Mouse (Mus musculus): ENCODE results near the gene Lrrc31. TPM values are rescaled to one million over a fixed set of nuclear protein-coding genes. Genes with fewer than 3 reads are reported as not detected.

The Lrrc31 gene
- polyA plus RNA-seq, 1 experiment, result not detected

DNA sequence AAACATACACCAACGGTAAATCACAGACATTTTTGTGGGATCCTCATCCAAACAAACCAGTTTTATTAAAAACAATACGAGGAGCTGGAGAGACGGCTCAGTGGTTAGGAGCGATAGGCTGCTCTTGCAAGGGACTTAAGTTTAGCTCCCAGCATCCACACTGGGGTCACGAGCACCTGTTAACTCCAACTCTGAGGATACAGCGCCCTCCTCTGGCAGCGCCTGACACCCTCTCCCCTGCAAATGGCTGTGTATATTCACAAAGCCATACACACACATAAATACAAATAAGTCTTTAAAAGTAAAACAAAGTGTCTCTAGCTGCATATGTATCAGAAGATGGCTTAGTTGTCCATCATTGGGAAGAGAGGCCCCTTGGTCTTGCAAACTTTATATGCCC lies 25.9 kb upstream of the Lrrc31 start:
- no peak overlapping the region for H3K27ac ChIP-seq (ENCODE audit: insufficient read depth, low read length)
- no peak overlapping the region for H3K4me3 ChIP-seq (replicated peaks; ENCODE audit: insufficient read depth, low read depth, low read length)
- no peaks in the 10 kb centered on the region for H3K4me1 ChIP-seq (ENCODE audit: control insufficient read depth, insufficient read depth, low read length)
- 89% methylated on average over 7 of the region's 7 CpGs for WGBS
- TF ChIP-seq POLR2A (IDR thresholded peaks at IDR 0.05; ENCODE audit: borderline replicate concordance, insufficient read depth, low read length) (no peak), CTCF (IDR thresholded peaks at IDR 0.05; ENCODE audit: borderline replicate concordance, insufficient read depth, low read depth, low read length) (no peak)
- H3K27me3 ChIP-seq (ENCODE audit: control insufficient read depth, insufficient read depth, low read length), result no peaks in the 10 kb centered on the region
- no peak for DNase-seq

GRCm38 (mm10) chr3:30724848-30725465 lies 25.3 kb upstream of the Lrrc31 start:
- no peak for DNase-seq
- H3K27me3 ChIP-seq (ENCODE audit: control insufficient read depth, insufficient read depth, low read length), result no peaks in the 10 kb centered on the region
- no peak overlapping the region for H3K4me3 ChIP-seq (replicated peaks; ENCODE audit: insufficient read depth, low read depth, low read length)
- no peaks in the 10 kb centered on the region for H3K4me1 ChIP-seq (ENCODE audit: control insufficient read depth, insufficient read depth, low read length)
- H3K27ac ChIP-seq (ENCODE audit: insufficient read depth, low read length), result no peak overlapping the region
- TF ChIP-seq CTCF (IDR thresholded peaks at IDR 0.05; ENCODE audit: borderline replicate concordance, insufficient read depth, low read depth, low read length), result no peak
- TF ChIP-seq POLR2A (IDR thresholded peaks at IDR 0.05; ENCODE audit: borderline replicate concordance, insufficient read depth, low read length), result no peak
- WGBS, result 75% methylated on average over 10 of the region's 10 CpGs

GRCm38 (mm10) chr3:30724105-30724824 lies 24.6 kb upstream of the Lrrc31 start:
- Histone ChIP-seq H3K27ac (ENCODE audit: insufficient read depth, low read length) (no peak overlapping the region), H3K4me3 (replicated peaks; ENCODE audit: insufficient read depth, low read depth, low read length) (no peak overlapping the region), H3K27me3 (ENCODE audit: control insufficient read depth, insufficient read depth, low read length) (no peaks in the 10 kb centered on the region), H3K4me1 (ENCODE audit: control insufficient read depth, insufficient read depth, low read length) (no peaks in the 10 kb centered on the region)
- WGBS, result 90% methylated on average over 10 of the region's 10 CpGs
- TF ChIP-seq CTCF (IDR thresholded peaks at IDR 0.05; ENCODE audit: borderline replicate concordance, insufficient read depth, low read depth, low read length) (no peak), POLR2A (IDR thresholded peaks at IDR 0.05; ENCODE audit: borderline replicate concordance, insufficient read depth, low read length) (no peak)
- DNase-seq, result no peak

- Histone ChIP-seq H3K27me3 (ENCODE audit: control insufficient read depth, insufficient read depth, low read length) (no peaks in the 10 kb centered on the region), H3K27ac (ENCODE audit: insufficient read depth, low read length) (no peak overlapping the region), H3K4me3 (replicated peaks; ENCODE audit: insufficient read depth, low read depth, low read length) (no peak overlapping the region), H3K4me1 (ENCODE audit: control insufficient read depth, insufficient read depth, low read length) (no peaks in the 10 kb centered on the region)
- WGBS, result 9% methylated on average over 5 of the region's 5 CpGs
- no peak for TF ChIP-seq POLR2A (IDR thresholded peaks at IDR 0.05; ENCODE audit: borderline replicate concordance, insufficient read depth, low read length)
- no peak for TF ChIP-seq CTCF (IDR thresholded peaks at IDR 0.05; ENCODE audit: borderline replicate concordance, insufficient read depth, low read depth, low read length)
- peak in 1 of 2 experiments; percentile 9 for DNase-seq
Observed at GRCm38 (mm10) chr3:30723179-30723578, 23.5 kb upstream of the Lrrc31 start.

DNA sequence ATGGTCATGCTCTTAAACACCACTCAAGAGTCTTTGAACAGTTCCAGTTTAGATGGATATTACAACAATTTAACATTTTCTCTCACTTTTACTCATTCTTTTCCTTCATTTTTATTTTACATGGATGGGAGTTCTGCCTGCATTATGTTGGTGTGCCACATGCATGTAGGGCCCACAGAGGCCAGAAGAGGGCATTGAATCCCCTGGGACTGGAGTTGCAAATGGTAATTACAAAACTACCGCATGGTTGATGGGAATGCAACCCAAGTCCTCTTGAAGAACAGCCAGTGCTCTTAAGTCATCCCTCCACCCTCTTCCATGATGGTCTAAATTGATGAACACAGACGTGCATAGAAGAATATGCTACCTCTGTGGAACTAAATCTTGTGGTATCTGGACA lies 22.8 kb upstream of the Lrrc31 start:
- no peaks in the 10 kb centered on the region for H3K27me3 ChIP-seq (ENCODE audit: control insufficient read depth, insufficient read depth, low read length)
- TF ChIP-seq POLR2A (IDR thresholded peaks at IDR 0.05; ENCODE audit: borderline replicate concordance, insufficient read depth, low read length) (no peak), CTCF (IDR thresholded peaks at IDR 0.05; ENCODE audit: borderline replicate concordance, insufficient read depth, low read depth, low read length) (no peak)
- no peaks in the 10 kb centered on the region for H3K4me1 ChIP-seq (ENCODE audit: control insufficient read depth, insufficient read depth, low read length)
- DNase-seq, result no peak
- WGBS, result 87% methylated on average over 2 of the region's 2 CpGs
- no peak overlapping the region for H3K4me3 ChIP-seq (replicated peaks; ENCODE audit: insufficient read depth, low read depth, low read length)
- H3K27ac ChIP-seq (ENCODE audit: insufficient read depth, low read length), result no peak overlapping the region

GRCm38 (mm10) chr3:30722036-30722435 lies 22.4 kb upstream of the Lrrc31 start:
- TF ChIP-seq CTCF (IDR thresholded peaks at IDR 0.05; ENCODE audit: borderline replicate concordance, insufficient read depth, low read depth, low read length) (no peak), POLR2A (IDR thresholded peaks at IDR 0.05; ENCODE audit: borderline replicate concordance, insufficient read depth, low read length) (no peak)
- H3K27me3 ChIP-seq (ENCODE audit: control insufficient read depth, insufficient read depth, low read length), result no peaks in the 10 kb centered on the region
- no peak overlapping the region for H3K4me3 ChIP-seq (replicated peaks; ENCODE audit: insufficient read depth, low read depth, low read length)
- no peaks in the 10 kb centered on the region for H3K4me1 ChIP-seq (ENCODE audit: control insufficient read depth, insufficient read depth, low read length)
- no peak overlapping the region for H3K27ac ChIP-seq (ENCODE audit: insufficient read depth, low read length)
- WGBS, result 84% methylated on average over 4 of the region's 4 CpGs
- DNase-seq, result no peak

DNA sequence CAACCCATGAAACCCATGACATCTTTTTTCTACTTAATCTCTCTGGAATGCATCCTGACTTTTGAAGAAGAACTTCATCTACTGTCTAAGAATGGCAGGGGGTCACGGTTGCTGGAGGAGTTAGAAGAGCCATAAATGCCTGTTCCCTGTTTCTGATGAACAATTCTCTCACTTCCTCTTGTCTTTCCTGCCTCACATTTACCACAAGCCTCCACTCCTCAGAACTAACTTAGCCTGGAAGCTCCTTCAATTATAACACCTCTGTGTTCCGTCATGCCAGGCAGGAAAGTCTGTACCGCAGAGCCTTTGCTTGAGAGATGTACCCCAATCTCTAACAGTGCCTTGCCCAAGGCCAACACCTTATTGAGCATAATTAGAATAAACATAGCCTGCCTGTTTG lies 19.0 kb upstream of the Lrrc31 start:
- Histone ChIP-seq H3K4me3 (replicated peaks; ENCODE audit: insufficient read depth, low read depth, low read length) (no peak overlapping the region), H3K4me1 (ENCODE audit: control insufficient read depth, insufficient read depth, low read length) (no peaks in the 10 kb centered on the region), H3K27me3 (ENCODE audit: control insufficient read depth, insufficient read depth, low read length) (no peaks in the 10 kb centered on the region), H3K27ac (ENCODE audit: insufficient read depth, low read length) (no peak overlapping the region)
- DNase-seq, result no peak
- WGBS, result 88% methylated on average over 3 of the region's 3 CpGs
- TF ChIP-seq POLR2A (IDR thresholded peaks at IDR 0.05; ENCODE audit: borderline replicate concordance, insufficient read depth, low read length) (no peak), CTCF (IDR thresholded peaks at IDR 0.05; ENCODE audit: borderline replicate concordance, insufficient read depth, low read depth, low read length) (no peak)

GRCm38 (mm10) chr3:30713334-30713733 lies 13.7 kb upstream of the Lrrc31 start:
- no peaks in the 10 kb centered on the region for H3K4me1 ChIP-seq (ENCODE audit: control insufficient read depth, insufficient read depth, low read length)
- H3K27ac ChIP-seq (ENCODE audit: insufficient read depth, low read length), result no peak overlapping the region
- no peak for DNase-seq
- WGBS, result 94% methylated on average over 1 of the region's 1 CpGs
- H3K4me3 ChIP-seq (replicated peaks; ENCODE audit: insufficient read depth, low read depth, low read length), result no peak overlapping the region
- TF ChIP-seq CTCF (IDR thresholded peaks at IDR 0.05; ENCODE audit: borderline replicate concordance, insufficient read depth, low read depth, low read length) (no peak), POLR2A (IDR thresholded peaks at IDR 0.05; ENCODE audit: borderline replicate concordance, insufficient read depth, low read length) (no peak)
- no peaks in the 10 kb centered on the region for H3K27me3 ChIP-seq (ENCODE audit: control insufficient read depth, insufficient read depth, low read length)

Measured in cerebellum, adult 2 months (tissue).